Mouse (Mus musculus): Measurements from ENCODE around the gene Fbxo41. TPM values are rescaled to one million over a fixed set of nuclear protein-coding genes. Genes with fewer than 3 reads are reported as not detected.

Fbxo41 gene
- polyA plus RNA-seq, 1 experiment = not detected

DNA sequence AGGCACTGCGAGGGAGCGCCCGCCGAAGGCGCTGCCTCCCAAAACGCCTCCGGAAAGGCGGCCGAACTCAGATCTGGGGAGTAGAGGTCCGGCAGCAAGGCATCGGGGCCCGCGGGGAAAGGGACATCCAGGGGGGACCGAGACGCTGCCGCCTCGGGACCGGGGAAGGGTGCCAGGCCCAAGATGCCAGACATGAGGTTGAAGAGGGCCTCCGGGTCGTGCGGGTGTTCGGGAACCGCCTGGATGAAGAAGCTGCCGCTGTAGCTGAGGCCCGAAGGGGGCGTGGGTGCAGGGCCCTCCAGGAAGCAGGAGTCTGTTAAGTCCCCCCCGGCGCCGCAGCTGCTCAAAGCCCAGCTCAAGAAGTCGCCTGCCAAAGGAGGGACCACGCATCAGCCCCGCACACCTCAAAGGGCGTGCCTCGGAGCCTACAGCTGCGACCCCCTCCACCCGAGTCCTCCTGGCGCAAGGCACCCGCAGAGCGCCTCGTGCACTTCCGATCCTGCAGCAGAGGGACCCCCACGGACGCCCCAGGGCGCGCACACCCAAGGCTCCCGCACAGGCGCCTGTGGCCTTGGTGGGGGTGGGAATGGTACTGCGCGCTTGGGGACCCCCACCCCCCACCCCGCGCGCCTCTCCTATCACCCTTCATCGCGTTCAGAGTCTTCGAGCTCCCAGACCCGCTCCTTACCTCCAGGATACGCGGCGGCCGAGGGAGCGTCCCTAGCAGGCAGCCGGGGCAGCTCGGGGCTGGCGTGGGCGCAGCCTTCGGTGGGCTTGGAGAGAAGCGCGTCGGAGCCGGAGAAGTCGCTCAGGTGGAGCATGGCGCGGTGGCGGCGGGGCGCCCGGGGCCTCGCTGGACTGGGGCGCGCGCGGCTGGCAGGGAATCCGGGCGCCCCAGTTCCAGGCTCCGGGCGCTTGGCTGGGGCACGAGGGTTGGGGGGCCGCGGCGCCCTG lies 10.1 kb upstream of the Fbxo41 start:
- H3K4me3 ChIP-seq (replicated peaks) = no peak overlapping the region
- peaks cover 7% of the 10 kb centered on the region; the same call in 1 of the 2 replicates for H3K9me3 ChIP-seq (ENCODE audit: control insufficient read depth, low read length)
- no peak for TF ChIP-seq TAL1 (IDR thresholded peaks at IDR 0.05; ENCODE audit: low read length)
- TF ChIP-seq GATA1 (IDR thresholded peaks at IDR 0.05; ENCODE audit: low read length) = no peak
- H3K4me1 ChIP-seq (ENCODE audit: control insufficient read depth) = no peaks in the 10 kb centered on the region; the same call in none of the 2 replicates
- H3K36me3 ChIP-seq (ENCODE audit: control insufficient read depth) = no peaks in the 10 kb centered on the region
- peaks cover 77% of the 10 kb centered on the region for H3K27me3 ChIP-seq (ENCODE audit: control insufficient read depth)

DNA sequence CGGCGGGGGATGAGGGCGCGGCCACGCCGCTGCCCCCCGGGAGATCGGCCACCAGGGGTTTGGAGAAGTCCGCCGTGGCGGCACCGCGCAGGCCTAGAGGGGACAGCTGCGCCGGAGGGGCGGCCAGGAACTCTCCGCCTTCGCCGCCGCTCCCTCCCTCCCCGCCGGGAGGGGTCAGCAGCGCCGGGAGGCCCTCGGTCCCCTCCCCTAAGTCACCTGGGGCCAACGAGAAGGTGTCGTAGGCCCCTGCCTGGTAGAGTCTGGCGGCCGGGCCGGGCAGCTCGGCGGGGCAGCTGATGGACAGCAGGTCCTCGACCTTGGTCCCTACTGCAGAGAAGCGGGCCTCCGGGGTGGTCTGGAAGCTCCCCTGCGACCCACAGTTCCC lies 9.3 kb upstream of the Fbxo41 start:
- H3K4me1 ChIP-seq (ENCODE audit: control insufficient read depth) = no peaks in the 10 kb centered on the region; the same call in none of the 2 replicates
- peaks cover 77% of the 10 kb centered on the region for H3K27me3 ChIP-seq (ENCODE audit: control insufficient read depth)
- peaks cover 7% of the 10 kb centered on the region; the same call in 1 of the 2 replicates for H3K9me3 ChIP-seq (ENCODE audit: control insufficient read depth, low read length)
- H3K36me3 ChIP-seq (ENCODE audit: control insufficient read depth) = no peaks in the 10 kb centered on the region
- H3K4me3 ChIP-seq (replicated peaks) = no peak overlapping the region
- no peak for TF ChIP-seq TAL1 (IDR thresholded peaks at IDR 0.05; ENCODE audit: low read length)
- no peak for TF ChIP-seq GATA1 (IDR thresholded peaks at IDR 0.05; ENCODE audit: low read length)

DNA sequence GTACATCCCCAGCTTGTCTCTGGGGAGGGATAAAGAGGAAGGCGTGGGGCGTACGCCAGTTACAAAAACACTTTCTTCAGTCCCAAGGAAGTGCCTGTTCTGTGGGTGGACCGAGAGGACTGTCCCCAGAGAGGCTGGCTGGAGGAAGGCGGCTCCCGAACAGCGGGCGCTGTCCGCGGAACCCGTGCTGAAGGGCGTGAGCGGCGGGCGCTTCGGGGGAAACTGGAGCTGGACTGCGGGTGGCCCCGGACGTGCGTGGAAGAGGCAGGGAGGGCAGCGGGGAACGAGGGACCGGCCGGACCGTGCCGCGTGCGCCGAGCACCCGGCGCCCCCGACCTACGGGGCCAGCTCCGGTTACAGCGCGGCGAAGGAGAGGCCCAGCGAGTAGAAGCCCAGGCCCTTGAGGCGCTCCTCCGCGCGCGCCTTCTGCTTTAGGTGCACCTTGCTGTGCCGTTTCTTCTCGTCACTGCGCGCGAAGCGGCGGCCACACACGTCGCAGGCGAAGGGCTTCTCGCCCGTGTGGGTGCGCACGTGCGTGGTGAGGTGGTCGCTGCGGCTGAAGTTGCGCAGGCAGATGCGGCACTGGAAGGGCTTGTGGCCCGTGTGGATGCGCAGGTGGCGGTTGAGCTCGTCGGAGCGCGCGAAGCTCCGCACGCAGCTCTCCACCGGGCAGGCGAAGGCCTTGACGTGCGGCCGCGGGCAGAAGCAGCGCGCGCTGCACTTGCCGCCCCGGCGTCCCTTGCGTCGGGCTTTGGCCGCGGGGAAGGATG lies 8.7 kb upstream of the Fbxo41 start:
- no peaks in the 10 kb centered on the region for H3K36me3 ChIP-seq (ENCODE audit: control insufficient read depth)
- H3K4me1 ChIP-seq (ENCODE audit: control insufficient read depth) = no peaks in the 10 kb centered on the region; the same call in none of the 2 replicates
- no peak overlapping the region for H3K4me3 ChIP-seq (replicated peaks)
- TF ChIP-seq GATA1 (IDR thresholded peaks at IDR 0.05; ENCODE audit: low read length) (no peak), TAL1 (IDR thresholded peaks at IDR 0.05; ENCODE audit: low read length) (no peak)
- H3K27me3 ChIP-seq (ENCODE audit: control insufficient read depth) = peaks cover 73% of the 10 kb centered on the region
- peaks cover 7% of the 10 kb centered on the region; the same call in 1 of the 2 replicates for H3K9me3 ChIP-seq (ENCODE audit: control insufficient read depth, low read length)

DNA sequence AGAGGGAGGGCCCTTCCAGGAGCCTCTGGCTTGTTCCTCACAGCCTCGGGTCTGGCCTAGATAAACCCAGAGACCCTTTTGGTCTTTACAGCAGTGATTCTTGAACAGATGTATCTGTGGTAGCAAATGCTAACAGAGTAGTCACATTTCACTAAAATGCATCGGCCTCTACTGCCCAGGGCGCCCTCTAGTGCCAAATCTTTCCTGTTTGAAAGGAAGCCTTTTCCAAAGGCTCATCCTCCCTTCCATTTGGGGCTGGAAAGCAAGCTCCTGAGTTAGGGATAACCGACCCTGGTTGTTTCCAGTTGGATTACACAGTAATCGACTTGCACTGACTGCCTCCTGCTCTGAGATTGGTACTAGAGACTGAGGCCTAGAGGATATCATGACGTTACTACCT lies 7.7 kb upstream of the Fbxo41 start:
- H3K4me3 ChIP-seq (replicated peaks) = no peak overlapping the region
- TF ChIP-seq GATA1 (IDR thresholded peaks at IDR 0.05; ENCODE audit: low read length) (no peak), TAL1 (IDR thresholded peaks at IDR 0.05; ENCODE audit: low read length) (no peak)
- H3K36me3 ChIP-seq (ENCODE audit: control insufficient read depth) = no peaks in the 10 kb centered on the region
- peaks cover 65% of the 10 kb centered on the region for H3K27me3 ChIP-seq (ENCODE audit: control insufficient read depth)
- H3K4me1 ChIP-seq (ENCODE audit: control insufficient read depth) = no peaks in the 10 kb centered on the region; the same call in none of the 2 replicates
- peaks cover 7% of the 10 kb centered on the region; the same call in 1 of the 2 replicates for H3K9me3 ChIP-seq (ENCODE audit: control insufficient read depth, low read length)

DNA sequence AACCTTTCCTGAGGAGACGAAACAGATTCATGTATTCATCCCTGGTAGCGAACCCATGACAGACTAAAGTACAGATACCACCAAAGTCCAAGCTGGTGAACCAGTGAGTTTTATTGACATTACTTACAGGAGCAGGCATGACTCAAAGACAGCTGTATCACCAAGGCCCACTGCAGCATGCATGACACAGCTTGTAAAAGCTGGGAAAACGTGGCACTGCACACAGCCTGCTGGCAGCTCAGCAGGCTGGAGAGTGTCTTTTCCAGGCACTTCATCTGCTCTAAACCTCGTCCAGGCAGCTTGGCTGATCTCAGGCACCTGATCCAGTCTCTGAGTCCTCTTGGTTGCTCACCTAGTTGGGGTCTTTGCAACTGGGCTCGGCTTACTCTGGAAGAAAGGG lies 5.8 kb upstream of the Fbxo41 start:
- Histone ChIP-seq H3K9me3 (ENCODE audit: control insufficient read depth, low read length) (peaks cover 7% of the 10 kb centered on the region; the same call in 1 of the 2 replicates), H3K36me3 (ENCODE audit: control insufficient read depth) (no peaks in the 10 kb centered on the region), H3K4me3 (replicated peaks) (no peak overlapping the region), H3K4me1 (ENCODE audit: control insufficient read depth) (no peaks in the 10 kb centered on the region; the same call in none of the 2 replicates), H3K27me3 (ENCODE audit: control insufficient read depth) (peaks cover 57% of the 10 kb centered on the region)
- TF ChIP-seq GATA1 (IDR thresholded peaks at IDR 0.05; ENCODE audit: low read length) (no peak), TAL1 (IDR thresholded peaks at IDR 0.05; ENCODE audit: low read length) (no peak)

DNA sequence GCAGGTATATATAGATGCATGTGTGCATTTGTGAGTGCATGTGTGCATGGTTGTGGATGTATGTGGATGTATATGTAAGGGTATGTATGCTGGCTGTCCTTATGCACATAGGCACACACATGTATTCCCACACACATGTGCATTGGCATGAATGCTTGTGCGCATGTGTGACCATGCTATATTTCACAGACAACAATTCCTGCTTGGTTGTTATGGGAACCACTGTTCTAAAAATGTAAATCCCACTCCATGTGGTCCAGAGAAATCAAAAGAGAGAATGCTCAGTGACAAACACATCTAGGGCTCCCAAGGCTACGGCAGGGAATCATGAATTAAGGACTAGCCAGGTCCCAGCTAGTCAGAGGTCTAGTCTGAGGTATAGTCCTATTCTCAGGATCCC lies 2.1 kb upstream of the Fbxo41 start:
- H3K36me3 ChIP-seq (ENCODE audit: control insufficient read depth) = no peaks in the 10 kb centered on the region
- TF ChIP-seq TAL1 (IDR thresholded peaks at IDR 0.05; ENCODE audit: low read length) (no peak), GATA1 (IDR thresholded peaks at IDR 0.05; ENCODE audit: low read length) (no peak)
- H3K4me1 ChIP-seq (ENCODE audit: control insufficient read depth) = peaks cover 3% of the 10 kb centered on the region; the same call in 1 of the 2 replicates
- H3K27me3 ChIP-seq (ENCODE audit: control insufficient read depth) = peaks cover 50% of the 10 kb centered on the region
- H3K9me3 ChIP-seq (ENCODE audit: control insufficient read depth, low read length) = no peaks in the 10 kb centered on the region
- H3K4me3 ChIP-seq (replicated peaks) = no peak overlapping the region

DNA sequence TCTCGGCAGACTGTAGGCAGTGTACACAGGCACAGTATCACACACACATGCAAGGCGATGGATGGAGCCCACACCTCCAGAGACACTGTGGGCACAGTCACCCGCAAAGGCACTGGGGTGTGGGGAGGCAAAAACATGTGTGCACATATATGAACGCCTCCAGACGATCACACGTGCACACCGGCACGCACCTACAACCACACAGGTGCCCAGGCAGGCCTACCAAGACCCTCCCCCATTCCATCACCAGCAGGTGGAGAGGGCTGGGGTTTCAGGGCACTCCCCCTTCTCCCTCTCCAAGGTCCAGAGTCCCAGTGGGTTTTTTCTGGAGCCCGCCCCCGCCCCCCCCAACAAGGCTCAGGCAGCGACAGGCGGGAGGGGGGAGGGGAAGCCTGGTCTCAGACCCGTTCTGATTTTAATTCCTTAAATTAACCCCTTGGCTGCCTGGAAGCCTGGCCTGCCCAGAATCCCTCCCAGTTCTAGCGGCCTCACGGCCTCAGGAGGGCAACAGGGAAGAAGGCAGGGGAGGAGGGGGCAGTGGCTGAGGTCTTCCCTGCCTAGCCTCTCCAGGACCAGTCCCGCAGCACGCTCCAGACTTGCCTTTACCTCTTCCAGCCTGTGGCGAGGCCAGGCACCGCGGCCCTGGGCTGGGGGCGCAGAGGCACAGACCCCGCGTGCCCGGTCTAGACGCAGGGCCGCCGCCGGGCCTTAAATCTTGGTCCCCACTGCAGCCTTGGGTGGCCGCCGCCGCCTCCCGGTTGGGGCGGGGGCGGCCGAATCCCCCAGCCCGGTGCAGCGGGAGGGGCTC lies 487 bp downstream of the Fbxo41 start:
- no peak for TF ChIP-seq GATA1 (IDR thresholded peaks at IDR 0.05; ENCODE audit: low read length)
- TF ChIP-seq TAL1 (IDR thresholded peaks at IDR 0.05; ENCODE audit: low read length) = no peak
- peaks cover 39% of the 10 kb centered on the region for H3K27me3 ChIP-seq (ENCODE audit: control insufficient read depth)
- H3K9me3 ChIP-seq (ENCODE audit: control insufficient read depth, low read length) = no peaks in the 10 kb centered on the region
- no peaks in the 10 kb centered on the region for H3K36me3 ChIP-seq (ENCODE audit: control insufficient read depth)
- peaks cover 3% of the 10 kb centered on the region; the same call in 1 of the 2 replicates for H3K4me1 ChIP-seq (ENCODE audit: control insufficient read depth)
- peak overlapping the region; percentile 34 for H3K4me3 ChIP-seq (replicated peaks)

DNA sequence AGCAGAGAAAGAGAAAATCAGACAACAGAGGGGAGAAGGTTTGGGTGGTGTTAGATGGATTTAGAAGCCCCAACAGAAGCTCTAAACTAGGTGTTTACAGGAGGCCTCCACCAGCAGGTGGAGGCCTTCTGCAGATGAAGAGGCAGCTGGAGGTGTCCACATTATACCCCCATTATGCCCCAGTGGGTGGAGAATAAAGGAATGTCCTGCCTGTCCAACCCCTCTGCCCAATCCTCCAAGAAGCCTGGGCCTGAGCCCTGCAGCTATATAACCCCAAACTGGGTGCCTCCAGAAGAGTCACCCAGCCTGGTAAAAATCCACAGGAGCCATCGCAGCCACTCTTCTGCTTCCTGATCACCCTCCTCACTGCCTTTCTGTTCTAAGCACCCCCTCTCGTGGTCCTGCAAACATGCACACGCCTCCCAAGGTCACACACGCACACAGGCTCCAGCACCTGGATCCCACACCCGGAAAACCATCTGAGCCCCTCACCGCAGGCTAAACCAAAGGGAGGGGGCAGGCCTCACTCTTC lies 1.2 kb downstream of the Fbxo41 start:
- H3K27me3 ChIP-seq (ENCODE audit: control insufficient read depth) = peaks cover 39% of the 10 kb centered on the region
- no peak overlapping the region for H3K4me3 ChIP-seq (replicated peaks)

More for the DNA sequence above, 1.2 kb downstream of the Fbxo41 start:
- Histone ChIP-seq H3K4me1 (ENCODE audit: control insufficient read depth) (peaks cover 3% of the 10 kb centered on the region; the same call in 1 of the 2 replicates), H3K36me3 (ENCODE audit: control insufficient read depth) (no peaks in the 10 kb centered on the region), H3K9me3 (ENCODE audit: control insufficient read depth, low read length) (no peaks in the 10 kb centered on the region)
- TF ChIP-seq GATA1 (IDR thresholded peaks at IDR 0.05; ENCODE audit: low read length) (no peak), TAL1 (IDR thresholded peaks at IDR 0.05; ENCODE audit: low read length) (no peak)

Measured in erythroblast, embryonic 14.5 days (primary cell).